Mouse (Mus musculus) right cerebral cortex, postnatal 25 days (tissue): ENCODE results near the gene Sphk2.

ENCODE experiments used
- DNase-seq: peaks from one replicate; pipeline ENCODE4 v3.0.0; 2022

Gene Sphk2

GRCm38 (mm10) chr7:45717918-45718297 is at the start of gene Sphk2:
Gene Sphk2, minus strand, starts transcription at chr7:45718002.
- DNase-seq: peak; percentile 97

- no peak for DNase-seq
These were observed 49.7 kb upstream of the Sphk2 start for GRCm38 (mm10) chr7:45767500-45767899.

DNA sequence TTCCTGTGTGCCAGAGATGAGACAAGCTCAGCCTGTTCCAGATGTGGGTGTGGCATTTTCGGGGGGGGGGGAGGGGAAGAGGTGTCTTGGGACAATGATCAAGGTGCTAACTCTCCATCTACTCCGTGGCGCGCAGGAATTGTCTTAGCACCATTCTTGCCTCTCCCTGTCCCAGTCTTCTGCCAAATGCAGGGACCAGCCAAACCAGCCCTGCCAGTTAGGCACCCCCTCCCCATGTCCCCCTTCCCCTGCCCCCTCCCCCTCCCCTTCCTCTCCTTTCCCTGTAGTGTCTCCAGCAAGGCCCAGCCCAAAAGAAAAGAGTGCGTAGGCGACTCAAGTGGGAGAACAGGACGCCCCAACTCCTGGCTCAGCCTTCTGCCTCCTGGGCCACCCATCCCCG is 49.0 kb upstream of the Sphk2 start:
- no peak for DNase-seq

GRCm38 (mm10) chr7:45765995-45766394 is 48.2 kb upstream of the Sphk2 start:
- no peak for DNase-seq

GRCm38 (mm10) chr7:45760151-45760550 is 42.3 kb upstream of the Sphk2 start:
- DNase-seq: no peak

DNA sequence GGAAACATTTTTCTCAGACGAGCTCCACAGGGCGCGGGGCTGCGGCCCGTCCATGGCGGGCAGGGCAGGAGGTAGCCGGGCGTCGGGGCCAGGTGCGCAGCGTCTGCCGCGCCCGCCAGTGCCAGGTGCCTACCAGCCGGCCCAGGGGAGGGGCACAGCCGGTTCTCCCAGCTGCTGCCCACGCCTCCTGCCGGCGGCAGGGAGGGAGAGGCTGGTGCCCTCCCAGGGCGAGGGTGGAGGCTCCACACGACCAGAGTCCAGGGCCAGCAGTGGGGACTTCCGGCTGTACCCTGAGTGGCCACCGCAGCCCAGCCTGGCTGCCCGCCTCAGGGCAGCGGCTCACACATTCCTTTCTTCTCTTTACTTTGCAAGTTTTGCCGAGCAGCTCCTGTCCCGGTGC is 41.6 kb upstream of the Sphk2 start:
- DNase-seq: no peak

- no peak for DNase-seq
These were observed 37.9 kb upstream of the Sphk2 start for GRCm38 (mm10) chr7:45755703-45756102.

GRCm38 (mm10) chr7:45750162-45750561 is 32.4 kb upstream of the Sphk2 start:
- DNase-seq: no peak

DNA sequence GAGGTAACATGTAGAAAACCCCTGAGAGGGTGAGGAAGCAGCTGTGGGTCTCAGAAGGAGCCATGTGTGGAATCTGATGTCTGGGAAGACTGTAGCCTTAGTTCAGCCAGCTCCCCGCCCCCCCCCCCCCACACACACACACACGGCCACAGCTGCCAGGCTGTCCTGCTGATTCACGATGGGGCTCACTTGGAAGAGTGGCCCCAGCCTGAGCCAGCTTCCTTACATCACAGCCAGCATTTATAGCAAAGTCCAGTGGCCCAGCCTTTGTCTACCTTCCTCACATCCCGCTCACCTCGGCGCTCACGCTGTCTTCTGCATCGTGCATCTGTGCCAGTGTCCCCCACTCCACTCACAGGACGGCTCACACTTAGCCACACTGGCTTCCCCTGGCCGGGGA is 31.6 kb upstream of the Sphk2 start:
- DNase-seq: no peak

- DNase-seq: no peak
These were observed 30.3 kb upstream of the Sphk2 start for GRCm38 (mm10) chr7:45748110-45748509.

- DNase-seq: no peak
These were observed 29.6 kb upstream of the Sphk2 start for GRCm38 (mm10) chr7:45747450-45747849.

GRCm38 (mm10) chr7:45746518-45746917 is 28.7 kb upstream of the Sphk2 start:
- no peak for DNase-seq

GRCm38 (mm10) chr7:45744387-45744786 is 26.6 kb upstream of the Sphk2 start:
- DNase-seq: peak; percentile 62

DNA sequence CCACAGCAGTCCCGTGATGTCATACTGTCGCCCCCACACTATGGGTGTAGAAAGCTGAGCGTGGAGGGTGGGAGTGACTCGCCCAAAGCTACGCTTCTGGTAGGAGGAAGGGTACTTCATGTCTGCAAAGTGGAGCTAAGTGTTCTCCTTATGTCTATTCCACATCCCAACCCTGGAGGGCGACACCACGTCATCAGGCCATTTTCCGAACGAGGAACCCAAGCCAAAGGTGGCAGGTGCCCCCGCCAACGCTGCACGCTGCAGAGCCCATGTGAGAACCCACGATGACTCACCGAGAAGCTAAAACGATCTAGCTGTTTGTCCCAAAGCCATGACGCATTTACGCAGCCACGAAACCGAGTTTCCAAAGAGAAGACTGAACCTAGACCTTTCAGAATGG is 24.5 kb upstream of the Sphk2 start:
- peak; percentile 82 for DNase-seq

DNA sequence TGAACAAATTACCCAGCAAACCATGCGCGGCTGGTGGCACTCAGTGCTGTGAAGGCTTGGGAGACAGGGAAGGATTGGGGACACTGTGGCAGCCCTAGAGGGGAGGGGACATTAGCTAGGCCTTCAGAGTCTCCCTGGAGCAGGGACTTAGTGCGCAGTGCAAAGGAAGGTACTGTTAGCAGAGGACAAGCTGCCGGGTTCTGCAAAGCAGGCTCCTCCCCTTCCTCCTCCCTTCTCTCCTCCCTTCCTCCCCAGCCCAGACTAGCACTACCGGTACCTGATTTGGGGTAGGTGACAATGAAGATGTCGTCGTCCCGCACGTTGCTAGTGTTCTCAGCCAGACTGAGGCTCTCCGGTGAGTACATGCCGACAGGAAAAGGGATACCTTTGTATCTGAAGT is 24.0 kb upstream of the Sphk2 start:
- peak; percentile 49 for DNase-seq

GRCm38 (mm10) chr7:45741308-45741707 is 23.5 kb upstream of the Sphk2 start:
- no peak for DNase-seq

DNA sequence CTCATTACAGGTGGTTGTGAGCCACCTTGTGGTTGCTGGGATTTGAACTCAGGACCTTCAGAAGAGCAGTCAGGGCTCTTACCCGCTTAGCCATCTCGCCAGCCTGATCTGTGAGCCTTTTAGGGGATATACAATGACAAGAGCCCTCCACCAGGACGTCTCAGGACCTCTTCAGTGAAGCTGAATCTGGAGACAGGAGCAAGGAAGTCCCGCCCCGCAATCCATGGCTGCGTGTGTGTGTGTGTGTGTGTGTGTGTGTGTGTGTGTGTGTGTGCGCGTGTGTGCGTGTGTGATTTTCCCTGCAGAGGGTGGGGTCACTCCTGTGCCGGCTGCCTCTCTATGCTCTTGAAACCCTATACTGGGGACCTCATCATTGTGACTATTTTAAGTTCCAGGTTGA is 22.0 kb upstream of the Sphk2 start:
- DNase-seq: no peak

GRCm38 (mm10) chr7:45739162-45739763 is 21.5 kb upstream of the Sphk2 start:
- DNase-seq: peak; percentile 67

- no peak for DNase-seq
These were observed 15.7 kb upstream of the Sphk2 start for GRCm38 (mm10) chr7:45733477-45733876.

DNA sequence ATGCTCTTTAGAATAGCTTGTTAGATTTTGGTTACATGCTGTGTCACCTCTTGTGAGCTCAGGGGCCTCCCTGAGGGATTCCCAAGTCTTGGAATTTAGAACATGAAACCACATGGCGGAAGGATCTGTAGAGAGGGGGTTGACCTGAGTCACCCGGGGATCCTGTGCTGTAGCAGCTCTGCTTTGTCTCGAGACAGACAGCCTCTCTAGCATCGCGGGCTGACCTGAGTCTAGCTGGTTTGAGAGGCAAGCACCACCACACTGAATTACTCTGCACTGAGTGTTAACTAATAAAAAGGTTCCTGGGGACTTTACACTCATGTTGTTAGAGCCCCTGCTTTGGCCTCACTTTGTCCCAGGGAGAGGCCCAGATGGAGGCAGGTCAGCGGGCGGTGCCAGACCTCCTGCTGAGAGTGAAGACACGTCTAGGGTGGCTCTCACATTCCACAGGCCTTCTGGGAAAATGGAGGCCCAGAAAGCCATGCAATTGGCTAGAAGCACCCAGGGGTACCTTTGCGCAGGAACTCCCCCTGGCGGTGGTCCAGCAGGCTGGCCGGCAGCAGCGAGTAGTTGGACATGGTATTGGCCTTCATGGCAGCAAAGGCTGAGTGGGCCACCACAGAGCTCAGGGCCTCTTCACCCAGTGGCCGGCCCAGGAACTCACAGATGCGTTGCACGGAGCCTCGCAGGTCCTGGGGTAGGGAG is 13.1 kb upstream of the Sphk2 start:
- DNase-seq: no peak

DNA sequence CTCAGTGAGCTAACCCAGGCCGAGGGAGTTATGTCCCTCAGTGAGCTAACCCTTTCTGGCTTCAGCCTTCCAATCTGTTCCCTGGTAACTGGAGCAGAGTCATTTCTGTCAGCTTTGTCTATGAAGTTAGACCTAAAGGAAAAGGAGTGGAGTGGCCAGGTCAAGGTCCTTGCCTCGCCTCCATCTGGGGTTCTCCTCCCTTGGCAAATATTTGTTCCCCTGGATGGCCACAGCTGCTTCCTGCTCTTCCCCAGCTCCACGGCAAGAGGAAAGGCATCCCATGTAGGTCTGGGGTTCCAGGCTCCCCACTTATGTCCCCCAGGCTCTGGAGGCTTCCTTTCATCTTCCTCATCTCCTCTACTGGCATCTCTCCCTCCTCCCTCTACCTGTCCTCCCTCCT is 9.8 kb upstream of the Sphk2 start:
- DNase-seq: no peak

GRCm38 (mm10) chr7:45726419-45726818 is 8.6 kb upstream of the Sphk2 start:
- DNase-seq: no peak

DNA sequence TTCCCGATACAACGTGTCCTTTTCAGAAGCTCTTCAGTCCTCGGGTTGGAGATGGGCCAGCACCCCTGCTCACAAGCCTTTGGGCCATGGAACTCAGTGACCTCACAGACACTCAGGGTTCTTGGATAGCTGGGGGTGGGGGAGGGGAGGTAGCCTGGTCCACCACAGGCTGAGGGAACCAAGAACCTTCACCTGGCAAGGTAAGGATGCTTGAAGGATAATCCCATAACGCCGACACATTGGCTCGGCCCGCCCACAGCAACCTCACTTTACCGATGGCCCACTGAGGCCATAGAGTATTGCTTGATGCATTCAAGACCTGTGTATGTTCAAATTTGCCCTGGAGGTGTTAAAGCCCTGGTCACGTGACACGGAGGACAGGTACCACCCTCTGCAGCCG is 7.9 kb upstream of the Sphk2 start, which contains the start of gene Spaca4:
TSS of gene Spaca4 (minus strand) at position 101 of the 400 bp plus-strand sequence.
- DNase-seq: no peak

DNA sequence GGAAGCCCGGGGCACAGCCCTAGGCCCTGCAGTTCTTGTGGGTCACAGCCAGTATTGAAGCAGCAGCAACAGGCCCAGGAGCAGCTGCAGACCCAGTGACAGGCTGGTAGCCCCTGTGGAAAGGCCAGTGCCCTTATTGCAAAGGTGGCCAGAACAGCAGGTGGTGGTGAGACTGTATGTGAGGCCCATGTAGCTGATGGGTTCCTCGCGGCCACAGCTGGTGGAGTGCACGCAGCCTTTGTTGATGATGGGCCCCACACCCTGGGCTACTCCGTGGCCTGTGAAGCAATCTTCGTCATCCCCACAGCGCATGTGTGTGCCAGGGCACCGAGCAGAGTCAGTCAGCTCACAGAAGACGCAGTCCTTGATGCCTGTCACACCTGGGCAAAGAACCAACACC is 7.3 kb upstream of the Sphk2 start:
- no peak for DNase-seq

- no peak for DNase-seq
These were observed 6.0 kb upstream of the Sphk2 start for GRCm38 (mm10) chr7:45723781-45724180.
